Mouse (Mus musculus) lung, adult 2 months (tissue): ENCODE measurements around the gene Homer2.

Experiments
- CTCF ChIP-seq: fragments of 200-500 bp; IDR thresholded peaks from 2 replicates; pipeline ENCODE4 v1.5.1; 2011; ENCODE audit warnings: mild to moderate bottlenecking, low read length, control low read depth; ENCODE audit not compliant: insufficient read depth
- POLR2A ChIP-seq: fragments of 200-500 bp; IDR thresholded peaks from 2 replicates; pipeline ENCODE4 v1.6.1; 2011; ENCODE audit warnings: low read depth, mild to moderate bottlenecking, control low read depth, low read length, borderline replicate concordance; ENCODE audit errors: extremely low read depth

DNA sequence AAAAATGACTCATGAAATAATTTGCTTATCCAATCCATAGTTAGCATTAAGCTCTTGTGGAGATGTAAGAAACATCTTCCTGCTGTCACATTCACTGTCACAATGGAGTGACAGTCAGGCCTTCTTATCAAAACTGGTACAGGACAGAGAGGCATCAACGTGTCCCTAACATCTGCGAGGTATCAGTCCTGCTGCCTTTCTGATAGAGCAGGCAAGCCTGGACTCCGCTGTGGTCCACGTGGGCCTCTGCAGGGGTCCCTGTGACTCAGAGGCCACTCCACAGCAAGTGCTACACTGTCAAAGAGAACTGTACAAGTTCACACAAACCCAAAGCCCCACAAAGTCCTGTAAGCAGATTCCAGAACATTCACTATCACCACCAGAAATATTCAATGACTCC lies 101.8 kb downstream of the Homer2 start:
- TF ChIP-seq POLR2A (no peak), CTCF (no peak)
